Mouse (Mus musculus) ZHBTc4 (cell line): Measurements from ENCODE around the gene Bbof1.

Experiments
- DNase-seq: peaks from one replicate; pipeline ENCODE4 v3.0.0-alpha.2; 2011; ENCODE audit warnings: low read depth, low spot score

Bbof1 gene

DNA sequence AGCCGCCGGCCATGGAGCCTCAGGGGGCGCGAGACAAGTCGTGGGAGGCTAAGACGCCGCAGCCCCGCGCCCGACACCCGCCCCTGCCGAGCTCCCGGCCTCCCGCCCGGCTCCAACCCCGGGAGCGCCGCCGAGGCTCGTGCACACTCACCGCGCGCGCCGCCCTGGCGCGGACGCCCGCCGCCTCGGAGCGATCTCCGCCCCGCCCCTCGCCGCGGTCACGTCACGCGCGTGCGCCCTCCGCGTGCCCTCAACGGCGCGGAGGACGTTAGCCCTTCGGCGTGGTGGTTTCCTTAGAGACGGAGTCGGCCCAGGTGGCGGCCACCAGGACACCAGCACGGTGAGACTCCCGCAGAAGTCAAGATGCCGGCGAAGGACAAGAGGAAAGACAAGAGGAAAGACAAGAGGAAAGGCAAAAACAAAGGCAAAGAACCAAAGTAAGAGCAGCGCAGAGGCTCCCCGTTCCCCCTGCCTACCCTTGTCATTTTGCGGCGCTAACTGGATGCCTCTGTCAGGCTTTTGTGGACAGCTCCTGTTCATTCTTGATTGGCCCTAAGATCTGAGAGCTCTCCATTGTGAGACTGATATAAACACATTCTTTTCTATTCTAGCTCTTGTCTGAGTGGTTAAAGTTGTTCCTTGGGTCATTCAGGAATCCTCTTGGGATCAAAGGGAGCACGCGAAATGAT, at the start of gene Bbof1, which contains the start of gene Entpd5:
Gene Bbof1 (plus strand): TSS at position 253 of the 689 bp plus-strand sequence.
Gene Entpd5 (minus strand): TSS at position 211 of the 689 bp plus-strand sequence.
- peak; percentile 94 for DNase-seq

- DNase-seq, result peak; percentile 98
These were observed 47.0 kb upstream of the Bbof1 start, which contains the start of the genes Coq6 and Fam161b for GRCm38 (mm10) chr12:84361555-84362489. Gene Coq6 (plus strand): TSS chr12:84361657. Gene Fam161b (minus strand): TSS chr12:84361833.

DNA sequence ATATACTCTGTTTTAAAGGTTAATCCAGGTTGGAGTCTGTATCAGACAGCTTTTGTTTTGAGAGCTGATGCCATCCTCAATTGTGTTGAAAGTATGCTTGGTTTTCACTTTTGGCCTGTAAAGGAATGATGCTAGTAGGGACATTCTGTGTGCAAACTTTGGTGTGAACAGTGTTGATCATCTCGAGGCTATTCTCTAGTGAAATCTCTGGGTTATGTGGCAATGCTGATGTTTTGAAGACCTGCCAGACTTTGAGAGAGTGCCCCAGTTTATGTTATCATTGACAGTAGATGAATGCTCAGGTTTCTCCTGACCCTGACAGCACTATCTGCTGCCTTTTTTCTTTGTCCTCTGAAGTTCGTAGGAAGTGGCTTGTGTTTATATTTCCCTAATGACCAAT, 46.0 kb upstream of the Bbof1 start:
- DNase-seq, result no peak

DNA sequence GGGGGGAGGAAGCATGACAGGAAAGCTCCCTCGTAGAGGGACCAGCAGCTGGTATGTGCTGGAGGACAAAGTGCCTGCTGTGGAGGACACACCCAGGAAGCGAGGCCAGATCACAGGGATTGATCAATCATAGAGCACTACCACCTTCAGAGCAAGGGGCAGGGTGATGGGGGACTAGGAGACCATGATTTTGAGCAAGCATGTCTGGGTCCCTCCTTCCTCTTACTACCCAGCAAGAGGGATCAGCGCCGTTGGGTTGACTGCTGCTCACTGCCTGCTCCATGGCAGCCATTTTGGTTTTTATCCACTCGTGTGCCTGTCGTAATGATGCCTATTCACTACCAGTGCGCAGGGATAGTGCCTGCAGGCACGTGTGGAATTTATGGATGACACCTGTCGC, 44.6 kb upstream of the Bbof1 start:
- peak; percentile 54 for DNase-seq

- DNase-seq, result no peak
These were observed 43.7 kb upstream of the Bbof1 start for GRCm38 (mm10) chr12:84365137-84365536.

- DNase-seq, result peak; percentile 88
These were observed 41.9 kb upstream of the Bbof1 start for GRCm38 (mm10) chr12:84366971-84367370.

- no peak for DNase-seq
These were observed 37.2 kb upstream of the Bbof1 start for GRCm38 (mm10) chr12:84371647-84372046.

DNA sequence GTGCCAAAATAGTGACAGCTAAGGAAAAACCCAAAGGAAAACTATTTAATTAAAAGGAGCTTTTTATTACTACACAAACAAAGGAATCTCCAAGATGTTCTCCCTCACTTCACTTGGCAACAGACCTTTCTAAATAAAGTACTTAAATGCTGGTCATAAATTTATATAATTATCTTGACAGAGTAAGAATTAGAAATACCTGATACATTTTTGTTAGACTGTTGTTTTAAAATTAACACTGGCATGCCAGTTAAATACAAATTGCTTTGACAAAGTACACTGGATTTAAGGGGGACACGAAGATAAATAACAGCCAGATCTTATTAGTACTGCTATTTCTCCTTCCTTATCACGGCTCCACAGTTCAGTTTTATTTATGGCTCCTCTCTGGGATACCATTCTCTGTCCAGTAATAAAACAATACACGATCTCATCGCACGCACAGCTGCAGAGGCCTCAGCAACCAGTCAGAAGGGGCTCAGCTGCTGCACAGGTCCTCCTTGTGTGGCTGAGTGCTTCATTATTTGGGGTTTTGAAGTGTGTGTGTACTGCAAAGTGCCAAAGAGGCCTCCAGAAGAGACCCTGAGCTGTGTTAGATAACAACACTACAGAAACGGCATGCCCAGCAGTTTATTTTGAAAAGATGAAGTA, 34.9 kb upstream of the Bbof1 start:
- DNase-seq, result no peak

- no peak for DNase-seq
These were observed 26.5 kb upstream of the Bbof1 start for GRCm38 (mm10) chr12:84382369-84382768.

DNA sequence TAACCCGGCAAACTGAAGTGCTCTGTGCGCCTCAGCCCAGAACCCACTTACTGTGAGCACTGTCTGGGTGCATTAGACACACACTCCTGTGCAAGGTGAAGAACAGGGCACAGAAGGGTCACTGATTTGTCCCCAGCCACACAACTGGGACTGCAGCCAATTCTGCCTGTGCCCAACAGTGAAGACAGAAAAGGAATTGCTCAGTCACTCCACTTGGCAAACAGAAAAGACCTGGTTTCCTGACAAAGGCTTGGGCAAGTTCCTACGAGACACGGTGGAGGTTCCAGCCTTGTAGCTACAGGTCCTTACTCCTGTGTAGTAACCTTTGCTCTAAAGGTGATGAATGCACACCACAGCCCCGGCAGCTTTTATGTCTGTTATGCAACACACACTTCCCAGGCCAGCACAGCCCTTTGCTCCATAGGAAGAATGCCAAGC, 24.2 kb upstream of the Bbof1 start:
- no peak for DNase-seq

DNA sequence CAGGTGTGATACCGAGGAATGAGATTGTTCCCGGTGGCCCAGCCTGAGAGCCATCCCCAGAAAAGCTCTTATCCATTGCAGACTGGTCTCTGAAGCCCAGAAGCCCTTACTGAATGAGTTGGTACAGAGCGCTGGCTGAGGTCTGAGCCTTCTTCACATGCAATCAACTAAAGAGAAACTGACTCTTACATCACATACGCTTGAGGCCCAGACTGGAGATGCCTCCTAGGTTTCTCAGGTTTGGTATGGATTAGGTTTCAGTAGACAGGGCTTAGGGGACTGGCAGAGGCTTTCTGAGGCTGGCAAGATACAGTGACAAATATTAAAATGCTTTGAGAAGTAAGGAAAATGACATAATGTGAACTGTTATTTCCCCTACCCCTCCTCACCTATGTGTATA, 23.5 kb upstream of the Bbof1 start:
- DNase-seq, result no peak

- no peak for DNase-seq
These were observed 20.8 kb upstream of the Bbof1 start for GRCm38 (mm10) chr12:84388097-84388496.

- peak; percentile 53 for DNase-seq
These were observed 20.0 kb upstream of the Bbof1 start for GRCm38 (mm10) chr12:84388774-84389400.

DNA sequence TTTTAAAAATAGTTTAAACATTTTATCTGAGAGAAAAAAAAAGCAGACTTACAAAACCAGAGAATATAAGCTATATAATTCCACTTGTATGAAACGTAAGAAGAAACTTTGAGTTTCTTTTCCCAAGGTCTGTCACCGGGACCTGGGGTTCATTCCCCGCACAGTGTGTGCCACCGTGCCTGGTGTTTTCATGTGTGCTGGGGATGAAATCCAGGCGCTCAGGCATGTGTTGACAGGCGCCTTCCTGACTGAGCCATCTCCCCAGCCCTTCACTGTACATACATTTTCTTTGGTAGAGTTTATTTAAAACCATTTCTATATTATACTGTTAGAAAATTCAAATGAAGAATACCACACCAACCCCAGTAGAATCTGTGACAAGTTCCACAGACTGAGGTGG, 18.5 kb upstream of the Bbof1 start:
- DNase-seq, result no peak

DNA sequence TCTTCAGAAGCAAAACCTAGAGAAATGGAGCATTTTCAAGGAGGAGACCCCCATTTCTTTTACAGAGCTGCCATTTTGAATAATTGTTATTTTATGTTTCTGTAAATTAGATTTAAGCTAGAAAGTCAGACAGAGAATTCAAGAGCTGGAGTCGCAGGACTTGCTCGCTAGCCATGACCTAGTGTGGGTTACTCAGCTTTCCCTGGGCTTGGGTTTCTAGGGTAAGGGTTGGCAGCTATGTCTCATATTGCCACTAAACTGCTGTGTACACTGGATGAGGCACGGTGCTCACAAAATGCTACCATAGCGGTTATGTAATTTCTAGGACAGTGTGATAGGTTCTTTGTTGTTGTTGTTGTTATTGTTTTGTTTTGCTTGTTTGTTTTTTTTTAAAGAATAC, 16.2 kb upstream of the Bbof1 start:
- no peak for DNase-seq

DNA sequence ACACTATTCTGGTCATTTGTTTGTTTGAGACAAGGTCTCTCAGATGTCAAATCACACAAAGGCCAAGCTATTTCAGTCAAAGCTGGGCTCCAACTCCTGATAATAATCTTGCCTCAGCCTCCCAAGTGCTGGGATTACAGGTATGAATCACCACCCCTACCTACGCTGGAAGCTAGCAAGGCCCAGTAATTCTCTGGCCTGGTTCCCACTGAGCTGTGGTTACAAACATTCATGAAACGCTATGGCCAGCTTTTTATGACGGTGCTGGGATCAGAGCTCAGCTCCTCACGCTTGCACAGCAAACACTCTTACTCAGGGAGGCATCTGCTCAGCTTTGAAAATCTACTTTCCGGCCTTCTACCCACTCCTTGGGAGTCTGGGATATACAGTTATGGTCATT, 15.0 kb upstream of the Bbof1 start:
- DNase-seq, result no peak

DNA sequence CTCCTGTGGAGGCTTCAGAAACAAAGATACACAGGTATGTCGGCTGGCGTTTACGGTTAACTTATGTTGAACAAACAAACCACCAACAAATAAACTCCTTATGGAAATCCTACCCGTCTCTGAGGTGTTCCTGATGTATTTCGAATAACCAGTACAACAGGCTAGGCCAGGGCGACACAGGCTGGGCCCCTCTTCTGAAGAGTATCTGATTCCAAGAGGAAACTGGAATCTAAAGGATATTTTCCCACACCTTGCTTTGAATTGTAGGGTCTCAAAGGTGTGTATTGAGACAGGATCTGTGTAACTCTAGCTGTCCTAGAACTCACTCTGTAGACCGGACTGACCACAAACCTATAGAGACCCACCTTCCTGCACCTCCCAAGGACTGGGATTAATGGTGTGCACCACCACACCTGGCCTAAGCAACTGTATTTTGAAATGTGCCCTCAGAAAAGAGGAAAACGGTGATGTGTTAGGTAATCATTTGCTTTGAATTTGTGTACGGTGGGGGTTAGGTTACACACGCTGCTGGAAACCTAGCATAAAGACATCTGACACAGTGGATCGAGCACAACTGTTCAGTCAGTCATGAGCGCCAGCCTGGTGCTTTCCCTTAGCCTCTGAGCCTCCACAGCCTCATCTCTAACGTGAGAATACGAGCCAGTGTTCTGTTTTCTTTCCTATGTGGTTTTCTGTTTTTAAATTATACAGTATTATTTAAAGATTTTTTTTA, 11.8 kb upstream of the Bbof1 start:
- no peak for DNase-seq

DNA sequence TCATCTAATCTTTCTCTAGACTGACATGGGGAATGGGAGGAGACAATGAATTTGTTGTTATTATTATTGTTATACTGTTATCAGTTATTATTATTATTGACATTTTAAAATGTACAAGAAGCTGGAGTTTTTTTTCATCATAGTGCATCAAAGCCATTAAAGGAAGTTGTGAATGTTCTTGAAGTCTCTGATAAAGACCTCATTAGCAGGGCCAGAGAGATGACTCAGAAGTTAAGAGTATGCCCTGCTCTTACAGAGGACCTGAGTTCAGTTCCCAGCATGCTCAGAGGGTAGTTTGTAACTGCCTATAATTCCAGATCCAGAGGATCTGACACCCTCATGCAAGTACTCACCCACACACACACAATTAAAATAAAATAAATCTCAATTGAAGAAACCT, 11.2 kb upstream of the Bbof1 start:
- DNase-seq, result no peak

DNA sequence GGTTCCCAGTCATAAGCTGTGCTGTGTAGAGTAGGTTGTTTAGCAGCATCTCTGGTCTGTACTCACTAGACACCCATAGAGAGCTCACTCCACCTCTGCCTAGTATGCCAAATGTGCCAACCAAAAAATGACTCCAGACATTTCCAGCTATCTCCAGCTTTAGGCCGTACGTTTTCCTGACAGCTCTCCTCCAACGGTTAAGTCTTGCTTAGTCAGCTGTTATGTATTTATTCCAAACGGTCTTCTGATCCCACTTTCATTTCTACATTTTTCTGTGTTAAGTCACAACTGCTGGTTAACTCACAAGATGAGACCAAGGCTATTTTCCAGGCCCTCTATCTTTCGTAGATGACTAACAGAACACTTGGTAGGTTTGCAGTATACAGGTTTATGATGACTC, 10.2 kb upstream of the Bbof1 start:
- DNase-seq, result no peak

DNA sequence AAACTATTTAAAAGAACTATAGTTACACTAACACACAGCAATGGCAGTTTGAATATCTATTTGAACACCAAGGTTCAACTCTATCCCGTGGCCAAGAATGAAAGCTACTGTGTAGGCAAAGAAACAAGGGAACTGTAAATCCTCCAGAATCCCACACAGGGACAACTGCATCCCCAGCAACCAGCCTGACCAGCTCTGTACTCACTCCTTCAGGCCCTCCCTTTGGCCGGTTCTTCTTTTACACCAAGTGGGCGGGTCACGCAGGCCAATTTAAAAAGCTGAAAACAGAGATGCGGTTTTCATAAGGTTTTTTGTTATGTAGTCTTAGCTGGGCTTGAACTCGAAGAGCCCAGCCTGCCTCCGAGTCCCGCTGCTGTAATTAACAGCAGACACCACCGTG, 9.7 kb upstream of the Bbof1 start:
- DNase-seq, result no peak

DNA sequence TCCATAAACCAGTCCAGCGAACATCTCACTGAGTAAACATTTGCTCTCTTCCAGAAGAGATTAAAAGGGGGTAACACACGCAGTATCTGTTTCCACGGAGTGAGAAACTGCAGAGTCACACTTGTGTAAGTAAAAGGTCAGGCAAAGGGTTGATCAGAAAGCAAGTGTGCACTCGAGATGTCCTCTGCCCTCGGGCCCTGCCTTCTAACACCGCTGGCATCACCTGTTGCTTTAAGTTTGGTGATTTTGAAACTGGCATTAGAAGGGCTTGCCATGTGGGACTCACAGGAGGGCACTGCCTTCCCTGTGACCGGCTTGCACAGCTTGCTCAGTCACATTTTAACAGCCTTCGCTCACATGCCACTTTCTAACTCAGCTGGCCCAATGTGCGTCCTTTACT, 9.2 kb upstream of the Bbof1 start:
- no peak for DNase-seq
